Mouse (Mus musculus) C2C12 (cell line): Measurements from ENCODE around the gene Tbl3.

Source experiments
- CTCF ChIP-seq: IDR thresholded peaks from one replicate; pipeline ENCODE4 v1.5.1; 2011; ENCODE audit not compliant: control insufficient read depth, insufficient read depth, insufficient read length
- MAX ChIP-seq: IDR thresholded peaks from one replicate; pipeline ENCODE4 v1.6.1; 2011; ENCODE audit warnings: mild to moderate bottlenecking, control low read depth
- MYOD1 ChIP-seq: IDR thresholded peaks from one replicate; pipeline ENCODE4 v1.6.1; 2011; ENCODE audit warnings: low read depth; ENCODE audit not compliant: control insufficient read depth, insufficient read length
- MYOG ChIP-seq: IDR thresholded peaks from one replicate; pipeline ENCODE4 v1.6.1; 2011; ENCODE audit not compliant: control insufficient read depth, insufficient read length; ENCODE audit errors: extremely low read depth

DNA sequence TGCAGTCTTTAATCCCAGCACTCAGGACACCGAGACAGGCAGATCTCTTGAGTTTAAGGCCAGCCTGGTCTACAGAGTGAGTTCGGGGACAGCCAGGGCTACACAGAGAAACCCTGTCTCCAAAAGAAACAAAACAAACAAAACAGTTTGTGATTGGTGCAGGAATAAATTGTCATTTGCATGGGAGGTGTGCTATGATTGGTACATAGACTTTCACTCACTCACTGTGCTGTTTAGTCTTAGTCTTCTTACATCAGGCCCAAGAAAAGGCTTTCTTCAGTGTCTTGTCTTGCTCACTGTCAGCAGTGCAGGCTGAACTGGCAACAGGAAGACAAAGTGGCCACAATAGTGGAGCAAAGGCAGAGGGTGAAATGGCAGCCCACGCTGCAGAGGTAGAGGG lies 36.9 kb upstream of the Tbl3 start:
- no peak for TF ChIP-seq CTCF
- no peak for TF ChIP-seq MYOG
- no peak for TF ChIP-seq MAX
- no peak for TF ChIP-seq MYOD1
